Mouse (Mus musculus): ENCODE data around the gene Osbpl9. TPM values are rescaled to one million over a fixed set of nuclear protein-coding genes. Genes with fewer than 3 reads are reported as not detected.

Gene Osbpl9
- polyA plus RNA-seq (2017; shearing (Covaris generic)) = 177 TPM

GRCm38 (mm10) chr4:109201582-109202424, at the start of gene Osbpl9:
Gene Osbpl9, minus strand, starts transcription at chr4:109202272.

DNA sequence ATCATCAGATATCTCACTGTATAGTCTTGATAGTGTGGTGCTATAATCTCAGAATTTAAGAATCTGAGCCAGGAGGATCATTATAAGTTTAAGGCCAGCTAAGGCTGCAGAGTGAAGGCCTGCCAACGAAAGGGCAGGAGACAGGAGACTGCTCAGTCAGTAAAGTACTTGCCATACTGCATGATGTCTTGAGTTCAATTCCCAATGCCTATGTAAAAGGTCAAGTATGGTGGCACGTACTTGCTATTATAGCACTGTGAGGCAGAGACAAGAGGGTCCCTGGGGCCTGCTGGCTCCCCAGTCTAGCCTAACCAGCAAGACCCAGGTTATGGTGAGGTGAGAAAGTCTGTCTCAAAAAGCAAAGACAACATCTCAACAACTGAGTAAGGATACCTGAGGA, 32.1 kb upstream of the Osbpl9 start, which contains the start of gene Calr4:
Gene Calr4 (plus strand): TSS at position 301 of the 400 bp plus-strand sequence.

Other genes with a start within 250 kb of the Osbpl9 start
- 145 TPM for gene Nrd1, start 201.6 kb downstream of the Osbpl9 start, polyA plus RNA-seq (2017; shearing (Covaris generic))
- gene Calr4, start 32.2 kb upstream of the Osbpl9 start, polyA plus RNA-seq (2017; shearing (Covaris generic)) = not detected
- gene Eps15, start 78.0 kb upstream of the Osbpl9 start, polyA plus RNA-seq (2017; shearing (Covaris generic)) = 151 TPM
- gene Ttc39a, start 204.4 kb upstream of the Osbpl9 start, polyA plus RNA-seq (2017; shearing (Covaris generic)) = not detected

Data from inflammation-experienced regulatory T-cells, adult 16 weeks (primary cell).